ENCODE assay signal across 20 mouse cellular contexts in genomic region chr7:78799730-78800496, GRCm38 (mm10). TPM values are rescaled to one million over a fixed set of nuclear protein-coding genes. Genes with fewer than 3 reads are reported as not detected.
DNase-seq lines count a peak whose midpoint lies in the region; ATAC-seq and TF ChIP-seq lines count a peak whose summit lies in the region.
"Had no signal": no experiment of that assay in that cellular context is flagged by ENCODE, and none has a peak within 500 bp of the region (broad histone marks: within the 10 kb centered on the region; RNA-seq: fewer than 3 reads in every experiment).

No protein-coding gene starts in this region.

- peak; percentile 63 for DNase-seq in G1E (ENCODE audit: low spot score)
- DNase-seq in kidney, adult 8-10 months: no peak
- no peak for DNase-seq in right cerebral cortex, postnatal 10 days (ENCODE audit: low spot score in 2 of 2)
- DNase-seq in gastrocnemius, postnatal 4 days (ENCODE audit: low spot score in 2 of 2): no peak
- DNase-seq: adrenal gland, adult 8-10 months; cerebellum, adult 9-11 months; heart, postnatal 36 days; kidney, adult 2 months; kidney, postnatal 36 days; lung, postnatal 10 days; right cerebral cortex, postnatal 4 days; thymus, postnatal 14 days had no signal

- peaks cover 89% of the 10 kb centered on the region for H3K4me1 ChIP-seq in G1E (ENCODE audit: insufficient read depth, low read depth, low read length)
- peaks cover 3% of the 10 kb centered on the region for H3K4me1 ChIP-seq in bone marrow, adult 2 months (ENCODE audit: control insufficient read depth, insufficient read depth, low read length)
- peaks cover 45% of the 10 kb centered on the region for H3K4me1 ChIP-seq in liver, embryonic 16.5 days (ENCODE audit: control insufficient read depth, low read depth, low read length)
- H3K4me1 ChIP-seq: limb, embryonic 15.5 days had no signal

- H3K4me3 ChIP-seq in G1E (ENCODE audit: low read depth, low read length): peak overlapping the region; percentile 44; the same call in 1 of the 2 replicates
- peak overlapping the region; percentile 6 for H3K4me3 ChIP-seq in bone marrow, adult 2 months (replicated peaks; ENCODE audit: control insufficient read depth, low read depth, low read length)
- H3K4me3 ChIP-seq in liver, embryonic 16.5 days (ENCODE audit: low read depth, low read length): no peak overlapping the region
- H3K4me3 ChIP-seq: heart, embryonic 13.5 days; limb, embryonic 15.5 days had no signal

- WGBS in bone marrow, adult 2 months: 21% methylated on average over 9 of the region's 9 CpGs
- WGBS in liver, embryonic 16.5 days (ENCODE audit: insufficient replicate concordance): 19% methylated on average over 9 of the region's 9 CpGs

- H3K27me3 ChIP-seq in G1E (ENCODE audit: insufficient read depth, low read length): no peaks in the 10 kb centered on the region
- no peaks in the 10 kb centered on the region for H3K27me3 ChIP-seq in liver, embryonic 16.5 days (ENCODE audit: control insufficient read depth, insufficient read depth, low read depth, low read length)
- H3K27me3 ChIP-seq: limb, embryonic 15.5 days had no signal

- peak overlapping the region; percentile 75 for H3K27ac ChIP-seq in bone marrow, adult 2 months (ENCODE audit: control insufficient read depth, insufficient read depth, low read depth, low read length, poor library complexity)
- H3K27ac ChIP-seq in liver, embryonic 16.5 days (ENCODE audit: low read length): peak overlapping the region; percentile 90
- H3K27ac ChIP-seq: heart, embryonic 13.5 days; hindbrain, postnatal 0 days; limb, embryonic 15.5 days had no signal

- ATAC-seq in G1E (ENCODE audit: extremely low read depth, insufficient number of reproducible peaks, low FRiP score, poor library complexity, severe bottlenecking): peak; percentile 91
- ATAC-seq in granulocyte monocyte progenitor cell, adult 5-6 weeks (replicated peaks; ENCODE audit: poor library complexity, severe bottlenecking): peak; percentile 31; the same call in 1 of the 2 replicates
- ATAC-seq in liver, embryonic 16.5 days (ENCODE audit: low read depth): peak; percentile 92
- ATAC-seq: forebrain, embryonic 14.5 days; hindbrain, postnatal 0 days had no signal

- no peak for TF ChIP-seq POLR2A in bone marrow, adult 2 months (IDR thresholded peaks at IDR 0.05; ENCODE audit: borderline replicate concordance, control insufficient read depth, low read depth, low read length)

- peaks cover 8% of the 10 kb centered on the region for H3K36me3 ChIP-seq in G1E (replicated peaks)
- H3K36me3 ChIP-seq in liver, embryonic 16.5 days (ENCODE audit: control insufficient read depth, insufficient read depth): no peaks in the 10 kb centered on the region
- H3K36me3 ChIP-seq: heart, embryonic 13.5 days; limb, embryonic 15.5 days had no signal

- peak overlapping the region; percentile 54 for H3K9ac ChIP-seq in liver, embryonic 16.5 days (ENCODE audit: low read depth, low read length)
- H3K9ac ChIP-seq: heart, embryonic 13.5 days; limb, embryonic 15.5 days had no signal

- H3K9me3 ChIP-seq in G1E (replicated peaks): no peaks in the 10 kb centered on the region
- no peaks in the 10 kb centered on the region for H3K9me3 ChIP-seq in liver, embryonic 16.5 days (replicated peaks; ENCODE audit: control insufficient read depth, low read length)
- H3K9me3 ChIP-seq: heart, embryonic 13.5 days; limb, embryonic 15.5 days had no signal

- no peak for TF ChIP-seq CTCF in G1E (IDR thresholded peaks at IDR 0.05; ENCODE audit: low read depth, low read length)
- no peak for TF ChIP-seq CTCF in bone marrow, adult 2 months (IDR thresholded peaks at IDR 0.05; ENCODE audit: control insufficient read depth, insufficient read depth, low read length)

- H3K4me2 ChIP-seq in liver, embryonic 16.5 days (ENCODE audit: low read depth, low read length): peak overlapping the region; percentile 59
- H3K4me2 ChIP-seq: heart, embryonic 13.5 days; limb, embryonic 15.5 days; midbrain, embryonic 11.5 days had no signal

RNA-seq across cellular contexts. Expression of gene Mrpl46, which starts 16.6 kb away (rescaled TPM):
- total RNA-seq in G1E (2014; fragmentation: Nextera tagmentation) (14.2 and 19.9 TPM in 2 replicates), G1E (2017) (53.9 and 59.0 TPM in 2 replicates)
- 9.3 and 19.3 TPM in 2 replicates for polyA plus RNA-seq in G1E (2012)
- polyA plus RNA-seq in bone marrow, adult 2 months (2011; ENCODE audit: insufficient read depth, insufficient read length, low replicate concordance, missing spikeins): 11.2 and 21.5 TPM in 2 replicates
- 30.9 and 37.6 TPM in 2 replicates for total RNA-seq in granulocyte monocyte progenitor cell, adult 5-6 weeks (2014; fragmentation: Nextera tagmentation)
- total RNA-seq in granulocyte monocyte progenitor cell, adult 5-6 weeks (2017): 58.0 and 60.1 TPM in 2 replicates
- 33.4 and 38.8 TPM in 2 replicates for polyA plus RNA-seq in liver, embryonic 16.5 days (2015; fragmentation: Nextera tagmentation; extraction: Ambion mirVana)
- 10 to 100 TPM; 35.7 to 35.9 TPM for total RNA-seq in gastrocnemius, postnatal 4 days (2021)

RNA-seq across cellular contexts. Expression of gene Mrps11, which starts 17.0 kb away (rescaled TPM):
- total RNA-seq in G1E (2014; fragmentation: Nextera tagmentation) (21.1 and 24.4 TPM in 2 replicates), G1E (2017) (50.4 and 66.1 TPM in 2 replicates)
- 56.9 and 60.5 TPM in 2 replicates for polyA plus RNA-seq in G1E (2012)
- 20.0 and 24.7 TPM in 2 replicates for polyA plus RNA-seq in bone marrow, adult 2 months (2011; ENCODE audit: insufficient read depth, insufficient read length, low replicate concordance, missing spikeins)
- total RNA-seq in granulocyte monocyte progenitor cell, adult 5-6 weeks (2014; fragmentation: Nextera tagmentation): 40.4 and 49.9 TPM in 2 replicates
- 32.4 and 35.7 TPM in 2 replicates for total RNA-seq in granulocyte monocyte progenitor cell, adult 5-6 weeks (2017)
- 32.1 and 35.0 TPM in 2 replicates for polyA plus RNA-seq in liver, embryonic 16.5 days (2015; fragmentation: Nextera tagmentation; extraction: Ambion mirVana)
- 10 to 100 TPM; 29.7 to 32.6 TPM for total RNA-seq in gastrocnemius, postnatal 4 days (2021)

RNA-seq across cellular contexts. Expression of gene Det1, which starts 47.1 kb away (rescaled TPM):
- total RNA-seq in G1E (2014; fragmentation: Nextera tagmentation) (35.5 and 42.5 TPM in 2 replicates), G1E (2017) (17.9 and 18.2 TPM in 2 replicates)
- 5.5 and 8.8 TPM in 2 replicates for polyA plus RNA-seq in G1E (2012)
- polyA plus RNA-seq in bone marrow, adult 2 months (2011; ENCODE audit: insufficient read depth, insufficient read length, low replicate concordance, missing spikeins): 5.2 and 6.0 TPM in 2 replicates
- 17.2 and 22.5 TPM in 2 replicates for total RNA-seq in granulocyte monocyte progenitor cell, adult 5-6 weeks (2014; fragmentation: Nextera tagmentation)
- 12.3 and 17.9 TPM in 2 replicates for total RNA-seq in granulocyte monocyte progenitor cell, adult 5-6 weeks (2017)
- polyA plus RNA-seq in liver, embryonic 16.5 days (2015; fragmentation: Nextera tagmentation; extraction: Ambion mirVana): 5.8 and 6.6 TPM in 2 replicates
- 1 to 10 TPM; 9.0 TPM for total RNA-seq in gastrocnemius, postnatal 4 days (2021)

Comparison
In these comparisons a context has a peak if more than half of its experiments do, and no peak if none do; other contexts are left out.
1. ATAC-seq: peak in every context shown above with its lines; median percentile 92 in liver, embryonic 16.5 days; 91 in G1E; 31 in granulocyte monocyte progenitor cell, adult 5-6 weeks.